Mouse (Mus musculus) midbrain, embryonic 11.5 days (tissue): ENCODE measurements around the gene Dach1. TPM values are rescaled to one million over a fixed set of nuclear protein-coding genes. Genes with fewer than 3 reads are reported as not detected.

Experiments
- ATAC-seq: fragments of 200-750 bp; cut with Nextera tagmentation; 2 replicates; pipeline ENCODE4 v1.8.0; 2017; ENCODE audit warnings: moderate TSS enrichment, moderate library complexity; ENCODE audit not compliant: low FRiP score
- DNase-seq: peaks from one replicate; pipeline ENCODE4 v3.0.0; 2015; ENCODE audit warnings: low spot score; ENCODE audit errors: missing footprints
- H3K27ac ChIP-seq: fragments of 300-500 bp; sonication (generic); 2 replicates; pipeline ENCODE4 v1.5.1; 2014; ENCODE audit warnings: low read depth, low read length
- H3K27me3 ChIP-seq: fragments of 300-500 bp; sonication (generic); 2 replicates; pipeline ENCODE4 v1.6.1; 2014; ENCODE audit warnings: mild to moderate bottlenecking, low read length, moderate library complexity, mixed read lengths; ENCODE audit not compliant: control insufficient read depth, insufficient read depth
- H3K36me3 ChIP-seq: fragments of 300-500 bp; sonication (generic); 2 replicates; pipeline ENCODE4 v1.6.1; 2014; ENCODE audit warnings: mild to moderate bottlenecking, low read length, moderate library complexity, mixed read lengths; ENCODE audit not compliant: control insufficient read depth, insufficient read depth
- H3K4me1 ChIP-seq: fragments of 300-500 bp; sonication (generic); 2 replicates; pipeline ENCODE4 v1.6.1; 2014; ENCODE audit warnings: low read length; ENCODE audit not compliant: control insufficient read depth, insufficient read depth
- H3K4me2 ChIP-seq: fragments of 300-500 bp; sonication (generic); 2 replicates; pipeline ENCODE4 v1.6.1; 2014; ENCODE audit warnings: mild to moderate bottlenecking, moderate library complexity
- H3K4me3 ChIP-seq: fragments of 300-500 bp; sonication (generic); 2 replicates; pipeline ENCODE4 v1.5.1; 2014; ENCODE audit warnings: low read depth, low read length
- H3K9ac ChIP-seq: fragments of 300-500 bp; sonication (generic); 2 replicates; pipeline ENCODE4 v1.6.1; 2014; ENCODE audit warnings: low read length
- H3K9me3 ChIP-seq: fragments of 300-500 bp; sonication (generic); 2 replicates; pipeline ENCODE4 v1.6.1; 2016; ENCODE audit warnings: low read length; ENCODE audit not compliant: control insufficient read depth
- WGBS: fragments of 180-500 bp; shearing (Covaris S2); extraction: QIAGEN DNeasy Blood & Tissue Kit; methylation state at CpG from one replicate; pipeline ENCODE4 v1.1.7; 2014; 5-methylcytosine and 5-hydroxymethylcytosine counted together
- polyA plus RNA-seq: library from polyadenylated mRNA; unstranded; fragments of >200 nt; fragmentation: Nextera tagmentation; extraction: Ambion mirVana; gene quantifications from 2 replicates; pipeline ENCODE4 v1.2.1, GENCODE M21; 2014

Gene Dach1
- polyA plus RNA-seq, 1 experiment from 2014 or later: 24.0 TPM

- Histone ChIP-seq H3K27me3 (no peaks in the 10 kb centered on the region), H3K4me1 (no peaks in the 10 kb centered on the region), H3K36me3 (no peaks in the 10 kb centered on the region), H3K9ac (no peak overlapping the region), H3K27ac (no peak overlapping the region), H3K9me3 (no peaks in the 10 kb centered on the region), H3K4me2 (no peak overlapping the region), H3K4me3 (no peak overlapping the region)
- no peak for DNase-seq
- WGBS: 63% methylated on average over 1 of the region's 1 CpGs
- ATAC-seq: no peak
Measured at GRCm38 (mm10) chr14:98123032-98123431, 46.5 kb downstream of the Dach1 start.

DNA sequence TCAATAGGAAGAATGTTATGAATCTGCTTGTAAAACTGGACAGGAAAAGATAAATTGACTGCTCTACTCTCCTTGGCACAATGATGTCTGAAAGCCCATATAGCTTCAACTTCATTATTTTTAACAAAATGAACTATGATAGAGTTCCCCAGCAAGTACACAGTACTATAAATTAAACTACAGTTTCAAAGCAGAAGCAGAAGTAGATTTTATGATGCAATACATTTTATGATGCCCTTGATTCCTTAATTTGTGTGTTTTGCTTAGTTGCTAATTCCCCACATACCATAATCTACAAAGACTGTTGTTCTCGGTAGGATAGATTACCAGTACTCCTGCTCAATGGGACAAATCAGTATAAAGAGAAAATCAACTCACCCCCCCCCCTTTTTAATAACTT is 52.9 kb downstream of the Dach1 start:
- no peak overlapping the region for H3K27ac ChIP-seq
- ATAC-seq: no peak

DNA sequence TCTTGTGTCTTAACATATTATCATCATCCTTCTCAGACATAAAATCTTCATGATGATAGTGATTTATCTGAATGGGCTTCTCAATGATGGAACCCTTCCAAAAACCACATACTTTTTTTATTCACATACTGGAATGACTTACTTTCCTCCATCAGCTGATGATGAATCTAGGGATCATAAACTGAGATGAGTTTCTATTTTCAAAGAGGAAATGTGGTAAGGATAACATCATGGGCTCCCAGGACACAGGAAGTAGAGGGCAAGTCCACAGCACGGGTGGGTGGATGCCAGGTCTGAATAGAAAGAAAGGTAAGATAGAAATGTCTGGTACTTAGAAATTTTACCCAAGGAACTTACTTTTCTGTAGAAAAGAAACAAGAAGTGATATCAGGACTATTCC is 56.5 kb downstream of the Dach1 start:
- no peaks in the 10 kb centered on the region for H3K27me3 ChIP-seq
- no peak overlapping the region for H3K27ac ChIP-seq
- no peaks in the 10 kb centered on the region for H3K36me3 ChIP-seq
- ATAC-seq (no peak), DNase-seq (no peak)
- no peaks in the 10 kb centered on the region for H3K4me1 ChIP-seq
- H3K4me3 ChIP-seq: no peak overlapping the region
- no peak overlapping the region for H3K9ac ChIP-seq
- WGBS: 84% methylated on average over 1 of the region's 1 CpGs
- no peaks in the 10 kb centered on the region for H3K9me3 ChIP-seq
- no peak overlapping the region for H3K4me2 ChIP-seq

More for the DNA sequence above, 52.9 kb downstream of the Dach1 start:
- Histone ChIP-seq H3K36me3 (no peaks in the 10 kb centered on the region), H3K4me2 (no peak overlapping the region), H3K4me1 (no peaks in the 10 kb centered on the region), H3K9me3 (no peaks in the 10 kb centered on the region), H3K27me3 (no peaks in the 10 kb centered on the region), H3K9ac (no peak overlapping the region), H3K4me3 (no peak overlapping the region)
- DNase-seq: no peak
- 84% methylated on average over 1 of the region's 1 CpGs for WGBS

DNA sequence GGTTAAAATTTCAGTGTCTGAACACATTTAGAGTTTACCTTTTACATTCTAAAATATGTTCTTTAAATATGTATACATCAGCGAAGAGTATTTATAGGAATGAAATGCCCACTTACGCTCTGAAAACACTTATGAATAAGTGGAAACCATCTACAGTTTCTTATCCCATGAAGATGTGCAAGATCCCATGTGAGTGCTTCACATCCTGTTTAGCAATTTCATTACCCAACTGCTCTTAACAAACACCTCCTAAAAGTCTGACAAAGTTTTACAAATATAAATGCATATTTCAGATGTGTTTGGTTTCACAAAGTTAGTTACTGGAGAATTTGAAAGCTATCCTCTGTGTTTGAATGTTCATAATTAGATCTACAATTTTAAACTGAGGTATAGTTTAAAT is 59.6 kb downstream of the Dach1 start:
- no peak overlapping the region for H3K4me2 ChIP-seq
- ATAC-seq (no peak), DNase-seq (no peak)
- no peaks in the 10 kb centered on the region for H3K9me3 ChIP-seq
- H3K27ac ChIP-seq: no peak overlapping the region
- H3K4me1 ChIP-seq: no peaks in the 10 kb centered on the region; the same call in 1 of the 2 replicates
- H3K27me3 ChIP-seq: no peaks in the 10 kb centered on the region
- H3K9ac ChIP-seq: no peak overlapping the region
- H3K4me3 ChIP-seq: no peak overlapping the region
- 87% methylated on average over 2 of the region's 2 CpGs for WGBS
- no peaks in the 10 kb centered on the region for H3K36me3 ChIP-seq

DNA sequence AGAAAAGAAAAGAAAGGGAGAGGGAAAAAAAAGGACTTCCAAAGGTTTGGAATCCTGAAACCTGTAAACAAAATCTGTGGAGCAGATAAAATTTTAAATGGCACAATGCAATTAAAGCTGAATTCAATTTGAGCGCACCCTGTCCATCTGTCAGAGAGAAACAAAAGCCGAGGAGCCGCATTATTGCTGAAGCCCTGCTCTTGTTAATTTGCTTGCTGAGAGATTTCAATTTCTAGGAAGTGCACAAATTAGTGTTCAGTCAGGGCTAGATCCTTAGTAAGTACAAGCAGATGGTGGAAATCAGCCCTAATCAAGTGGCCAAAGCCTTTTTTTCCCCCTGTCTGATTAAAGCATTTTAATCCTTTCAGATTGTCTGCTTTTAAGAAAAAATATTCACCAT is 60.8 kb downstream of the Dach1 start:
- Histone ChIP-seq H3K9ac (no peak overlapping the region), H3K4me1 (no peaks in the 10 kb centered on the region; the same call in 1 of the 2 replicates), H3K9me3 (no peaks in the 10 kb centered on the region), H3K4me3 (no peak overlapping the region), H3K4me2 (no peak overlapping the region), H3K27me3 (no peaks in the 10 kb centered on the region), H3K27ac (no peak overlapping the region), H3K36me3 (no peaks in the 10 kb centered on the region)
- 28% methylated on average over 3 of the region's 3 CpGs for WGBS
- ATAC-seq (0 out of 2 replicates have a peak, but pooled peaks have one; percentile 48), DNase-seq (no peak)

GRCm38 (mm10) chr14:98106208-98106607 is 63.4 kb downstream of the Dach1 start:
- Histone ChIP-seq H3K9me3 (no peaks in the 10 kb centered on the region), H3K27me3 (no peaks in the 10 kb centered on the region), H3K4me3 (no peak overlapping the region), H3K9ac (no peak overlapping the region), H3K4me1 (no peaks in the 10 kb centered on the region; the same call in 1 of the 2 replicates), H3K36me3 (no peaks in the 10 kb centered on the region), H3K27ac (no peak overlapping the region), H3K4me2 (no peak overlapping the region)
- DNase-seq (no peak), ATAC-seq (no peak)

DNA sequence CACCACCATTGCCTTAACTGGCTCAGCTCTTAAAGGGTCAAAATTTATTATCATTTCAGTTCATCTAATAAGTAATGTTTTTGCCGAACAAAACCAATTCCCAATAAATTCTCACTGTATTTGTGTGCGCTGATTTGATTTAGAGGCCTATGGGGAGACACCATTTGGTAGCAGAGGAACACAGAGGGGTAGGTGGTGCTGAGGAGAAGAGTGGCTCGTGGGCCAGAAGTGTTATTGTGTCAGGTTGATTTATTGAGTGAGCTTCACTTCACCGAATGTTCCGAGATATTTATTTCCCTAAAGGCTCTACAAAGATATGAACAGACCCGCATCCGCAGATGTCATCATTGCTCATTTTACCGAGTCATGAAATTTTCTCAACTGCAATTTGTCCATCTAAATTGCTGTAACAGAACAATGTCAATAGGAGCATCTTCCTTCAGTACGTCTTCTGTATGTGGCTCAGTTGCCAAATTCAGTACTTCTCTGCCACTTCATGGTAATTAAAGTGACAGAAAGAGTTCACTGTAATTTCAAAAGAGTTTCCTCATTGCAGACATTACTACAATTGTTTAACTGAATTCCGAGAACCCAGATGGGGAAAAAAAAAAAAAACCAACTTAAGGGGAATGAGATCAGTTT is 65.1 kb downstream of the Dach1 start:
- H3K27ac ChIP-seq: no peak overlapping the region
- no peaks in the 10 kb centered on the region; the same call in 1 of the 2 replicates for H3K4me1 ChIP-seq
- no peak overlapping the region for H3K4me3 ChIP-seq
- no peaks in the 10 kb centered on the region for H3K36me3 ChIP-seq
- DNase-seq: no peak
- no peaks in the 10 kb centered on the region for H3K9me3 ChIP-seq
- no peak for ATAC-seq
- 91% methylated on average over 10 of the region's 10 CpGs for WGBS
- no peaks in the 10 kb centered on the region for H3K27me3 ChIP-seq
- no peak overlapping the region for H3K9ac ChIP-seq
- H3K4me2 ChIP-seq: no peak overlapping the region

DNA sequence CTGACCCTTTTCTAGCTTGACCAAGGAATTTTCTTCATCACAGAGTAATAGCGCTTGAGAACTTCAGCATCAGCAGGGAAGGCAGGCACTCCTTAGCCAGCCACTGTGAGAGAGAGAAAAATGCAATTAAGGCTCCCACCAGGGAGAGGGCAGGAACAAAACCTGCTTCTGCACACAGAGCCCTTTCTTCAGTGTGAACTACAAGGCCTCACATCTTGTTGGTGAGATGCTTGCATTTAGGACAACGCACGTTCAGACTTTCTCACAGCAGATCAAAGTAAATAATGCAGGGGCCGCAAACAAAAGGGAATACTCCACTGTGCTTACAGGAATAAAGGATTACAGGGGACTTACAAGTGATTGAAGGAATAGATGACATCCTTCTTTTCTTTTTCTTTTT is 74.3 kb downstream of the Dach1 start:
- WGBS: 11% methylated on average over 4 of the region's 4 CpGs
- Histone ChIP-seq H3K9ac (no peak overlapping the region), H3K4me2 (no peak overlapping the region), H3K27ac (peak overlapping the region; percentile 3; the same call in 1 of the 2 replicates), H3K9me3 (no peaks in the 10 kb centered on the region), H3K36me3 (no peaks in the 10 kb centered on the region), H3K4me1 (peaks cover 6% of the 10 kb centered on the region), H3K27me3 (no peaks in the 10 kb centered on the region), H3K4me3 (no peak overlapping the region)
- peak; percentile 76 for ATAC-seq
- no peak for DNase-seq

DNA sequence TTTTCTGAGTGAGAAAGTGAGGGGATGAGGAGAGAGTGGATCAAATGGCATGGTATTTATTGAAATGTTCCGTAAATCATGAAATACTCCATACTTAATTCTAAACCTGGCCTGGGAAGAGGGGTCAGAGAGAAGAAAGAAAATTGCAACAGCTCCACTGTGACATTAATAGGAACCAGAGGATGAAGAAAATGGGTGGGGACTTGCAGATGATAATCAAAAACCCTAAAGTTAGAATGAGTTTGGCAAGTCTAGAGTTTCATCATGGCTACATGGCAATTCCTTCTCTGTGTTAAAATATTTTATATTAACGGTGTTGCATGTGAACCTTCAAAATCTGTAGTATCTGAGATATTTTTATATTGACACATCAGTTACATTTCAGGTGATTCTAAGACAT is 80.3 kb downstream of the Dach1 start:
- no peaks in the 10 kb centered on the region for H3K27me3 ChIP-seq
- H3K36me3 ChIP-seq: no peaks in the 10 kb centered on the region
- no peak for ATAC-seq
- DNase-seq: no peak
- H3K9ac ChIP-seq: no peak overlapping the region
- H3K4me3 ChIP-seq: no peak overlapping the region
- peaks cover under 1% of the 10 kb centered on the region; the same call in 1 of the 2 replicates for H3K4me1 ChIP-seq
- 92% methylated on average over 2 of the region's 2 CpGs for WGBS
- H3K9me3 ChIP-seq: no peaks in the 10 kb centered on the region
- no peak overlapping the region for H3K4me2 ChIP-seq
- H3K27ac ChIP-seq: no peak overlapping the region
